Mouse (Mus musculus): Measurements from ENCODE around the gene Cxcl3. TPM values are rescaled to one million over a fixed set of nuclear protein-coding genes. Genes with fewer than 3 reads are reported as not detected.

Cxcl3 gene
- polyA plus RNA-seq, 1 experiment from 2014 or later = not detected

DNA sequence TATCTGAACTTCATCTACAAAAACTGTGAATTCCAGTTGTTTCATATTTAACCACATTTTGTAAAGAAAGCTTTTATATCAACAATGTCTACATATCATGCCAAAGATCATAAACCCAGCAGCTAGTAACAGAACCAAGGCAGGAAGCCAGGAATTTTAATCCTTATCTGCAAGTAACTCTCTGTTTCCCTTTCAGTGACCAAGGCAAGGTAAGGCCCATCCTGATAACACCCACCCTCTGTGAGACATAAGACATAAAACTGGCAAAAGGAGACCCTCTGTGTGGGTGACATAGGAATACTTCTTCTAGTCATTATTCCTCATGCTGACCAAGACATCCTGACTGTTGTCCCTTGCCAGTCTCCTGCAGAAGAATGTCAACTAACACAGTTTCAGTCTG, 18.7 kb downstream of the Cxcl3 start:
- no peak overlapping the region for H3K27ac ChIP-seq
- no peaks in the 10 kb centered on the region for H3K36me3 ChIP-seq
- no peak overlapping the region for H3K9ac ChIP-seq
- ATAC-seq (ENCODE audit: insufficient read depth, low FRiP score, low read depth) = no peak
- H3K27me3 ChIP-seq (replicated peaks) = no peaks in the 10 kb centered on the region
- no peaks in the 10 kb centered on the region for H3K9me3 ChIP-seq
- no peak overlapping the region for H3K4me2 ChIP-seq
- H3K4me3 ChIP-seq (replicated peaks) = no peak overlapping the region
- no peaks in the 10 kb centered on the region for H3K4me1 ChIP-seq

DNA sequence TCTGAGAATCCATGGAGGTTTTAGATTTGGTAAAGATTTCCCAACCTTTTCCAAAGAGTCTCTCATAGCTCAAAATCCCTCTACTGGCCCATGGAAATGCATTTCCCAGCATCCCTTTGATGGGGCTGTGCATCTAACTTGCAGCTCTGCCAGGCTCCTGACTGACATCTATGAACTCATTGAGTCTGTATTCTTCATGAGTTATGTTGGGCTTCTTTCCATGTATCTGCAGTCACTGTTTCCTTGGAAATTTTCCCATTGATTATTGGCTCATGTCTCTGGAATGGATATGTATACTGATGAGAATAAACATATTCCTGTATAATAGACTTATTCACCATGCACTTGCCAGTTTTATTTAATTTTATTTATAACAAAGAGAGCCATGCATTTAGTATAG, 20.1 kb downstream of the Cxcl3 start:
- H3K9me3 ChIP-seq = no peaks in the 10 kb centered on the region
- no peaks in the 10 kb centered on the region for H3K4me1 ChIP-seq
- H3K36me3 ChIP-seq = no peaks in the 10 kb centered on the region
- no peak overlapping the region for H3K4me2 ChIP-seq
- H3K9ac ChIP-seq = no peak overlapping the region
- ATAC-seq (ENCODE audit: insufficient read depth, low FRiP score, low read depth) = no peak
- no peak overlapping the region for H3K4me3 ChIP-seq (replicated peaks)
- H3K27ac ChIP-seq = no peak overlapping the region
- H3K27me3 ChIP-seq (replicated peaks) = no peaks in the 10 kb centered on the region

DNA sequence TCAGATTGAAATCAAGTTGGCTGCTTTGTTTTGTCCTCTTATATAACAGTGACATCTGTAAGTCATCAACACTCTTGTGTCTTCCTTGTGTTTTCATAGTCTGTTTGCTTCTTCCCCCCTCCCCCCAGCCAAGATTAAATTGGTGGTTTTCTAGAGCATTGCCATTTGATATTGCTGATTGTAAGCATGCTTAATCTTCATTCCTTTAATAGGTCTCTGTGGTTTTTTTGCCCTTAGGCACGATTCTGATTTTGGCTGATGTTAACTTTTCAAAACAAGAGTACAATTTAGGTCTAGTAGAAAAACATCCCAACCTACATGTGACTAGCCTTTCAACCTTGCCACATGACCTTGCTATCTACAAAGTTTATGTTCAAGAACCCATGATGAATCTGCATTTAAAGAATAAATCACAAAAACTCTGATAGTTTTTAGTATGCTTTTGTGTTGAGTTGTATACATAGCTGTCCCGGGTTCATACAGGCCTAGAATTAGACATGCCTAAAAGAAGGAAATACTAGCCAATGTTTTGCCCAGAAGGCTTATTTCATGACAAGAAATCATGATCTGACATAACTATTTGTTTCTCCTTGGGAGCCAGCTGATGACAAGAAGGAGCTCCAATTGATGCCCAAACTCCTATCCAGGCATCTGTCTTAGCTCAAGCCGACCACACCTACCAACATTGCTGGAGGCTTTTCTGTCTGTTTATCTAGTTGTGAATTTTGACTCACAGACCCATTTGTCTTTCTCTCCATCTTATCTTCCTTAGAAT, 21.5 kb downstream of the Cxcl3 start:
- Histone ChIP-seq H3K4me1 (no peaks in the 10 kb centered on the region), H3K9me3 (no peaks in the 10 kb centered on the region), H3K36me3 (no peaks in the 10 kb centered on the region), H3K4me2 (no peak overlapping the region), H3K27me3 (replicated peaks) (no peaks in the 10 kb centered on the region), H3K9ac (no peak overlapping the region), H3K4me3 (replicated peaks) (no peak overlapping the region), H3K27ac (no peak overlapping the region)
- ATAC-seq (ENCODE audit: insufficient read depth, low FRiP score, low read depth) = no peak
- WGBS = 54% methylated on average over 3 of the region's 3 CpGs

- H3K4me1 ChIP-seq = no peaks in the 10 kb centered on the region
- H3K36me3 ChIP-seq = no peaks in the 10 kb centered on the region
- H3K9ac ChIP-seq = no peak overlapping the region
- no peaks in the 10 kb centered on the region for H3K9me3 ChIP-seq
- H3K27ac ChIP-seq = no peak overlapping the region
- no peak overlapping the region for H3K4me3 ChIP-seq (replicated peaks)
- no peak overlapping the region for H3K4me2 ChIP-seq
- ATAC-seq (ENCODE audit: insufficient read depth, low FRiP score, low read depth) = no peak
- H3K27me3 ChIP-seq (replicated peaks) = no peaks in the 10 kb centered on the region
Observed at GRCm38 (mm10) chr5:90819756-90820155, 33.9 kb downstream of the Cxcl3 start.

DNA sequence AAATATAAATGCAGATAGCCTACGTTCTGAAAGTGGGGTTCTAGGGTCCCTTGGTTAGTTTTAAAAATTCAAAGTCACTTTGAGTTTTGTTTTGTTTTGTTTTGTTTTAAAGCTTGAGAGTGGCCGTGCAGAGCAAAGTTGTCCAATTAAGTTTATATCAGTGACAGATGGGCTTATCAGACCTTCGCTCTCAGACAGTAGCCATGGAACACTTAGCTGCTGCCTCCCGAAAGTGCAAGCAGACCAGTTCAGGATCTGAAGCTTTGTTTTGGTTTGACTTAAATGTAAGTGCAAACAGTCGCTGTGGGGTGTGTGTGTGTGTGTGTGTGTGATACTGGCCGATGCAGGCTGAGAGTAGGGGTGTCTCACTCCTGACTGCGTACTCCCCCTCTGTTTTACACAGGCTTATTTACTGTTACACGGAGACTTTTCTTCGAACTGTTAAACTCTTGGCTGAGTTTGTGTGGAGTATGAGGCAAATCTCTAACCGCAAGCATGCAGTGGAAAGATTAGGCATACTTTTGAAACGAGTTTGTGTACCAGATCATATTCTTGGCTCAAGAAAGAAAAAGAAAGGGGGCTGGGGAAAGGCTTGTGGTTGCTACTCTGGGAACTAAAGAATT, 46.4 kb downstream of the Cxcl3 start:
- Histone ChIP-seq H3K27me3 (replicated peaks) (no peaks in the 10 kb centered on the region), H3K9me3 (no peaks in the 10 kb centered on the region), H3K4me1 (0 out of 2 replicates have a peak, but pooled peaks cover 5% of the 10 kb centered on the region), H3K4me3 (replicated peaks) (no peak overlapping the region), H3K9ac (no peak overlapping the region), H3K4me2 (peak overlapping the region; percentile 23; the same call in 1 of the 2 replicates), H3K36me3 (no peaks in the 10 kb centered on the region), H3K27ac (peak overlapping the region; percentile 61; the same call in 1 of the 2 replicates)
- WGBS = 34% methylated on average over 11 of the region's 11 CpGs
- peak; percentile 53; the same call in 1 of the 2 replicates for ATAC-seq (ENCODE audit: insufficient read depth, low FRiP score, low read depth)

DNA sequence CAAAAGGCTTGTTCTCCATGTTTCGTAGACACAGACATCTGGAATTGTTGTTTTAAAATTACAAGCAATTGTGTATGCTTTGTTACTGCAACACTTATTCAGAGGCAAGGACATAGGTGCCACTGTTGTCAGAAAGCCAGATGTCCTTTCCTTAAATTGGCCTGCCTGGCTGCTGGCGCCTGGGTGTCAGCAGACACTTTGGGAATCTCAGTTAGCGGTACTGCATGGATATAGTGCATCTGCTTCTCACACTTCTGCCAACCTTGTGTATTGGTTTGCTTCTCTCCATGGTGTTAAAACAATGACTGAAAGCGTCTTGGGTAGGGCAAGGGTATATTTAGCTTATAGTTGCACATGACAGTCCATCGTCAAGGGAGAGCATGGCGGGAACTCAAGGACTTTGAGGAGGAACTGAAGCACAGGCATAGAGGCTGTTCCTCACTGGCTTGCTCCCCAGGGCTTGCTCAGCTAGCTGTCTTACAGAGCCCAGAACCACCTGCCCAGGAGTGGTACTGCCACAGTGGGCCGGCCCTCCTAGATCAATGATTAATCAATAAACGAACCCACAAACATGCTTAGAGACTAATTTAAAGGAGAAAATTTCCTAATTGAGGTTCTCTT, 47.0 kb downstream of the Cxcl3 start:
- Histone ChIP-seq H3K4me1 (0 out of 2 replicates have a peak, but pooled peaks cover 5% of the 10 kb centered on the region), H3K36me3 (no peaks in the 10 kb centered on the region), H3K9ac (no peak overlapping the region), H3K9me3 (no peaks in the 10 kb centered on the region), H3K4me3 (replicated peaks) (no peak overlapping the region), H3K27ac (peak overlapping the region; percentile 61; the same call in 1 of the 2 replicates), H3K27me3 (replicated peaks) (no peaks in the 10 kb centered on the region), H3K4me2 (peak overlapping the region; percentile 23; the same call in 1 of the 2 replicates)
- WGBS = 81% methylated on average over 8 of the region's 8 CpGs
- no peak for ATAC-seq (ENCODE audit: insufficient read depth, low FRiP score, low read depth)

DNA sequence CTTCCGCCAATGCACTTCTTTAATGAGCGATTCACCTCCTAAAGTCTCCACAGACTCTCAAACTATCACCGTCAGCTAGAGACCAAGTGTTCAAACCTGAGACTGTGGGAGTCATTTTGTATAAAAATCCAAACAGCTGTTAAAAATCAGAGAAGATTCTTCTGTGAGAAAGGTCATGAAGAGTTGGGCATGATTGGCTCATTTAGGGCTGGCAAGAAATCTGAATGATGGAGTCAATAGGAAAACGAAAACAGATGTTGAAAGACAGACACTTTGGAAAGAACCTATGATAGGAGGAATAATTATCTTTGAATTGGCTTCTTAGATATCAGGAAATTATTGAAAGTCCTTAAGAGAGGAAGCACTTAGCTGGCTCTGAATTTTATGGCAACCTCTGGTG, 48.5 kb downstream of the Cxcl3 start:
- Histone ChIP-seq H3K27me3 (replicated peaks) (no peaks in the 10 kb centered on the region), H3K27ac (no peak overlapping the region), H3K9me3 (no peaks in the 10 kb centered on the region), H3K9ac (no peak overlapping the region), H3K4me1 (0 out of 2 replicates have a peak, but pooled peaks cover 5% of the 10 kb centered on the region), H3K4me3 (replicated peaks) (no peak overlapping the region), H3K4me2 (no peak overlapping the region), H3K36me3 (no peaks in the 10 kb centered on the region)
- WGBS = 86% methylated on average over 4 of the region's 4 CpGs
- ATAC-seq (ENCODE audit: insufficient read depth, low FRiP score, low read depth) = no peak

GRCm38 (mm10) chr5:90838582-90838981, 52.7 kb downstream of the Cxcl3 start:
- Histone ChIP-seq H3K27ac (no peak overlapping the region), H3K4me3 (replicated peaks) (no peak overlapping the region), H3K4me2 (no peak overlapping the region), H3K36me3 (no peaks in the 10 kb centered on the region), H3K27me3 (replicated peaks) (no peaks in the 10 kb centered on the region), H3K9me3 (no peaks in the 10 kb centered on the region), H3K4me1 (no peaks in the 10 kb centered on the region), H3K9ac (no peak overlapping the region)
- ATAC-seq (ENCODE audit: insufficient read depth, low FRiP score, low read depth) = no peak
- 67% methylated on average over 5 of the region's 5 CpGs for WGBS

Small RNAs within 50 kb of the gene (microRNA-seq; reads per million reads assigned to microRNA genes)
- gene Gm24322 = not detected

Other genes with a start within 250 kb of the Cxcl3 start
- 0.09 and 0.12 TPM in 2 replicates for gene 5830473C10Rik, start 225.0 kb upstream of the Cxcl3 start, polyA plus RNA-seq (2015; fragmentation: Nextera tagmentation; extraction: Ambion mirVana)
- gene Rassf6, start 145.4 kb upstream of the Cxcl3 start, polyA plus RNA-seq (2015; fragmentation: Nextera tagmentation; extraction: Ambion mirVana) = 12.2 and 12.8 TPM in 2 replicates
- gene Cxcl5, start 26.7 kb upstream of the Cxcl3 start, polyA plus RNA-seq (2015; fragmentation: Nextera tagmentation; extraction: Ambion mirVana) = 0.17 and 0.32 TPM in 2 replicates
- gene Ppbp, start 17.6 kb upstream of the Cxcl3 start, polyA plus RNA-seq (2015; fragmentation: Nextera tagmentation; extraction: Ambion mirVana) = 3.8 and 4.8 TPM in 2 replicates
- 68.9 and 90.1 TPM in 2 replicates for gene Pf4, start 13.7 kb upstream of the Cxcl3 start, polyA plus RNA-seq (2015; fragmentation: Nextera tagmentation; extraction: Ambion mirVana)
- 1.6 and 1.7 TPM in 2 replicates for gene Cxcl15, start 8.4 kb downstream of the Cxcl3 start, polyA plus RNA-seq (2015; fragmentation: Nextera tagmentation; extraction: Ambion mirVana)
- 0.85 and 1.1 TPM in 2 replicates for gene Cxcl1, start 105.1 kb downstream of the Cxcl3 start, polyA plus RNA-seq (2015; fragmentation: Nextera tagmentation; extraction: Ambion mirVana)
- not detected in 2 replicates for gene Cxcl2, start 117.8 kb downstream of the Cxcl3 start, polyA plus RNA-seq (2015; fragmentation: Nextera tagmentation; extraction: Ambion mirVana)
- gene Mthfd2l, start 145.0 kb downstream of the Cxcl3 start, polyA plus RNA-seq (2015; fragmentation: Nextera tagmentation; extraction: Ambion mirVana) = 43.0 and 44.6 TPM in 2 replicates
- 0.08 and 0.15 TPM in 2 replicates for gene Epgn, start 241.4 kb downstream of the Cxcl3 start, polyA plus RNA-seq (2015; fragmentation: Nextera tagmentation; extraction: Ambion mirVana)